ENCODE assay signal across 10 mouse cellular contexts in genomic region chr10:75258241-75258640, GRCm38 (mm10). TPM values are rescaled to one million over a fixed set of nuclear protein-coding genes. Genes with fewer than 3 reads are reported as not detected.
A peak's percentile ranks its signal among the peaks of the same experiment; 100 is the strongest.
DNase-seq lines count a peak whose midpoint lies in the region; ATAC-seq lines count a peak whose summit lies in the region.
"Had no signal": no experiment of that assay in that cellular context is flagged by ENCODE, and none has a peak within 500 bp of the region (broad histone marks: within the 10 kb centered on the region; RNA-seq: fewer than 3 reads in every experiment).

No protein-coding gene starts in this region.

- no peaks in the 10 kb centered on the region for H3K9me3 ChIP-seq in kidney, embryonic 16.5 days (ENCODE audit: low read length)
- H3K9me3 ChIP-seq: intestine, embryonic 15.5 days had no signal

- intact Hi-C loops in gastrocnemius, postnatal 14 days (cut with DNase I; ENCODE audit: low total_unique reads): no loop called here

- H3K27ac ChIP-seq in kidney, embryonic 16.5 days (ENCODE audit: low read length): 0 out of 2 replicates have a peak overlapping the region, but pooled peaks have one; percentile 11
- H3K27ac ChIP-seq: intestine, embryonic 15.5 days had no signal

- no peak for DNase-seq in kidney, adult 8-10 months
- DNase-seq in ES-CJ7 (ENCODE audit: low read depth, low spot score): peak; percentile 21
- peak; percentile 46 for DNase-seq in gastrocnemius, postnatal 14 days
- DNase-seq in lung, postnatal 36 days: peak; percentile 25
- DNase-seq in urinary bladder, postnatal 14 days (ENCODE audit: low spot score): no peak
- no peak for DNase-seq in cerebellum, postnatal 25 days

- WGBS in kidney, embryonic 16.5 days: 61% methylated on average over 5 of the region's 5 CpGs

- no peaks in the 10 kb centered on the region for H3K27me3 ChIP-seq in kidney, embryonic 16.5 days (ENCODE audit: insufficient read depth, low read length)
- H3K27me3 ChIP-seq: intestine, embryonic 15.5 days; Patski had no signal

- H3K36me3 ChIP-seq in kidney, embryonic 16.5 days (ENCODE audit: insufficient read depth, low read length): peaks cover 39% of the 10 kb centered on the region

- no peak overlapping the region for H3K9ac ChIP-seq in kidney, embryonic 16.5 days (replicated peaks; ENCODE audit: low read length)
- H3K9ac ChIP-seq: intestine, embryonic 15.5 days had no signal

- peaks cover 19% of the 10 kb centered on the region for H3K4me1 ChIP-seq in kidney, embryonic 16.5 days (ENCODE audit: insufficient read depth, low read length)

- H3K4me2 ChIP-seq in kidney, embryonic 16.5 days (replicated peaks; ENCODE audit: low read depth, low read length): no peak overlapping the region
- H3K4me2 ChIP-seq: intestine, embryonic 15.5 days had no signal

- H3K4me3 ChIP-seq in kidney, embryonic 16.5 days (ENCODE audit: low read length): no peak overlapping the region
- H3K4me3 ChIP-seq: erythroblast, embryonic 14.5 days; intestine, embryonic 15.5 days had no signal

- ATAC-seq in kidney, embryonic 16.5 days (ENCODE audit: low FRiP score, low TSS enrichment): no peak
- ATAC-seq: intestine, embryonic 15.5 days; Patski had no signal

RNA-seq across cellular contexts. Expression of gene Specc1l, which starts 46.4 kb away (rescaled TPM):
- 33.2 and 33.4 TPM in 2 replicates for polyA plus RNA-seq in kidney, embryonic 16.5 days (2015; fragmentation: Nextera tagmentation; extraction: Ambion mirVana)
- total RNA-seq in gastrocnemius, postnatal 14 days (2021): 10 to 100 TPM; 33.5 TPM

RNA-seq across cellular contexts. Expression of gene Adora2a, which starts 58.4 kb away (rescaled TPM):
- 6.4 and 6.5 TPM in 2 replicates for polyA plus RNA-seq in kidney, embryonic 16.5 days (2015; fragmentation: Nextera tagmentation; extraction: Ambion mirVana)
- total RNA-seq in gastrocnemius, postnatal 14 days (2021): 1 to 10 TPM; 2.7 to 2.9 TPM
- polyA plus RNA-seq: erythroblast, embryonic 14.5 days had no signal

Comparison
In these comparisons a context has a peak if more than half of its experiments do, and no peak if none do; other contexts are left out.
1. DNase-seq: peak in ES-CJ7 (single experiment), gastrocnemius, postnatal 14 days (single experiment) and lung, postnatal 36 days (single experiment); none in kidney, adult 8-10 months (0 of 2), urinary bladder, postnatal 14 days (single experiment) and cerebellum, postnatal 25 days (0 of 2).